Mouse (Mus musculus) gastrocnemius, adult 18-20 months (tissue): ENCODE measurements around the gene Anp32e. TPM values are rescaled to one million over a fixed set of nuclear protein-coding genes. Genes with fewer than 3 reads are reported as not detected.
"Not testable (repeated sequence)": the region's sequence is repeated elsewhere in the genome, so short reads cannot be mapped to it uniquely, and the experiment has no call there.

Source experiments
- DNase-seq: peaks from one replicate; pipeline ENCODE4 v3.0.0; 2021; ENCODE audit warnings: low spot score
- long read RNA-seq, 2 experiments: library from polyadenylated mRNA; stranded (forward); transcript quantifications; one replicate each; pipeline ENCODE4 v2.0.0; 2021
- total RNA-seq, 2 experiments: library from RNA; stranded (reverse); gene quantifications; 2 replicates each; pipeline ENCODE4 v1.2.3; 2021

Anp32e gene
- total RNA-seq = 10 to 100 TPM; 75.9 to 97.2 TPM
- long read RNA-seq, experiment 1, transcript Anp32e-202 (7 exons, 3,274 nt) = major isoform, 82 of 113 reads
- long read RNA-seq, experiment 1, partial matches to known transcripts = 24 of 113 reads
- long read RNA-seq, experiment 1, other reads (novel, unspliced or antisense) = 2 of 113 reads
- long read RNA-seq, experiment 2, transcript Anp32e-202 (7 exons, 3,274 nt) = major isoform, 42 of 72 reads
- long read RNA-seq, experiment 2, partial matches to known transcripts = 24 of 72 reads
- long read RNA-seq, experiment 2, other reads (novel, unspliced or antisense) = 3 of 72 reads

DNA sequence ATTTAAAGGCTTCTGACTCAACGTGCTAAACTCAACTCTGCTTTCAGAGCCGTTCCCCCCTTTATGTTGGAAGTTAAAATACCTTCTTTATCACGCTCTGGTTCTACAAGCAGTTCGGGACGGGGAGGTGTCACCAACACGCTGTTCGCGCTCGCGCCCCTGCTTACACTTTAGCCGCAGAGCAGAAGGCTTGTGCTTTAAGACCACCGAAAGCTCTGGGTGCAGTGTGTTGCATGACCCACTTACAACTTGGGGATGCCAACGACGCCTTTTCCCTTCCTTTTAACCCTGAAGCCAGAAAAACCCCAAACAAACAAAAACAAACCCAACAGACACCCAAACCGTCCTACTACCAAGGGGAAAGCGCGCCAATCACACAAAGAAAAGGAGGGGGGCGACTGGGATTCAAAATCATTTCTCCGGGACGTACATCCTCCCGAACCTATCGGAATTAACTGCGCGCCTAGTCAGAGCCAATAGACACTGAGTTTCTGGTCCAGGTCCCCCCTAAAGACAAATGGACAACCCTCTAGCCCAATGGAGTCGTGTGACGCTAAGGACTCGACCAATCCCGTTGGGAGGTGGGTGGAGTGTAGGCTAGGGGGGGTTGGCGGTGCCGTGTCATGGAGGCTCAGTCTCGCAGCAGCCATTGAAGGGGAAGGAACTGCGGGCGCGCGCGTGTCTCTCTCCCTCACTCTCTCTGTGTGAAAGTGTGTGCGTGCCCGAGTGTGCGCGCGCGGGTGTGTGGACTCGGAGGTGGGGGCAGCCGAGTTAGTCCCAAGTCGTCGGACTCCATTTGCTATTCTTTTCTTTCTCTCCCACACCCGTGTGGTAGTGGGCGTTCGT, at the start of gene Anp32e:
Anp32e (plus strand) TSS at position 589 of the 846 bp plus-strand sequence.
- DNase-seq = peak; percentile 99

DNA sequence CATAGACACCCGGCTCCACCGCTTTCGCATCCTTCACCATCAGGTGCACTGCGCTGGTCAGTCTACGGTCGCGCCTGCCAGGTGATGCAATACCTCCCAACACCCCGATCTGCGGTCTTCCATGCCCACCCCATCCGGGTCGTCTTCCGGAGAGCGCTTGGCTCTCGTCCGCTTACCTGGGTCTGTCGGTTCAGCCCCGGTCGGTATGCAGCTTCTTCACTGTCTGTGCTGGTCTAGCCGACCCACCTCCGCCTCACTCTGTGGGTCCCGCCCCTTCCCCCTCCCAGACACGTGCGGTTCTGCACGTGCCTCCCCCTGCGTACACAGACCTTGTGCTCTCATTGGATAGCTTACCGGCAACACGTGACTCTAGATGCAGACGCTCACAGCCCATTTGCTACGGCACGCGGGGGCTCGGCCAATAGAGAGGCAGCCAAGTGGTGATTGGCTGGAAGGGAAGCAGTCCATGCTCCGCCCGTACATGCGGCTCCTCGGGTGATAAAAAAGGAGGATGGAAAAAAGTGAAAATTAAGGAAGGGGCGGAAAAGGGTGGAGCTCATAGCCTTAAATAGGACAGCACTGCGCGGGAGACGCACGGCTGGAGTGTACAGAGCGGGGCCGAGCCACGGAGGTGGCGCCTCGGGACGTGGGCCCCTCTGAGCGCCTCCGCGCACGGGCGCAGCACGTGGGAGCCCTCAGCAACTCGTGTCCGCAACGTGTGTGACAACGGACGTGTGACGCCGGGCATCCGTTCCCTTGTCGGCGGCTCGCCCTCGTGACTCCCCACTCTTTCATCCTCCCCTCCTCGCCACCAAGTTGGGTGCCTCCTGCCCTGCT, 46.8 kb upstream of the Anp32e start, which contains the start of gene Ciart:
Ciart (minus strand) TSS at position 273 of the 837 bp plus-strand sequence.
- peak; percentile 96 for DNase-seq

DNA sequence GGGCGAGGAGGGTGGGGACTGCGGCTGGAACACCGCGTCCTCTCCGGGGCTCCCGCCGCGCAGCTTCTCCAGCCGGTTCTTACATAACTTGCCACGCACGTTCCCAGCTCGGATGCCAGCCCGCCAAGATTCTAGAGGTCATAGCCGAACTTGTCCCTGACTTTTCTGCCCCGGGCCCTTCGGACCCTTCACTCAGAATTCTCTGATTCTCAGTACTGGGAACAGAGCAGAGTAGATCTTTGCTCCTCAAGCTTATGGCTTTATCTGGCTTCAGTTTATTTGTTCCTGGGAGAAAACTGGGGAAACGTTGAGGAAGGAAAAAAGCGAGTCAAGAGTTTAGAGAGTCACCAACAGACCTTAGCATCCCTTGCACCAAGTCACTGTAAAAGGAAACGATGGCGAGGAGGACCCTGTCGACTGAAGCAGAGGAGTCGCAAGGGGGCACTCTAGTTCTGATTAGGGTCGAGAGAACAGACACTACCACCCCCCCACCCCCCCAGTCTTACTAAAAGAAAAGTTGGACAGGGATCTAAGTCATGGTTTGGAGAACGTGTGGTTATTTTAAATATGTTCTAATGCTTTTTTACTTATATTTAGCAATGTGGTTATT, 46.1 kb upstream of the Anp32e start:
- peak; percentile 87 for DNase-seq

DNA sequence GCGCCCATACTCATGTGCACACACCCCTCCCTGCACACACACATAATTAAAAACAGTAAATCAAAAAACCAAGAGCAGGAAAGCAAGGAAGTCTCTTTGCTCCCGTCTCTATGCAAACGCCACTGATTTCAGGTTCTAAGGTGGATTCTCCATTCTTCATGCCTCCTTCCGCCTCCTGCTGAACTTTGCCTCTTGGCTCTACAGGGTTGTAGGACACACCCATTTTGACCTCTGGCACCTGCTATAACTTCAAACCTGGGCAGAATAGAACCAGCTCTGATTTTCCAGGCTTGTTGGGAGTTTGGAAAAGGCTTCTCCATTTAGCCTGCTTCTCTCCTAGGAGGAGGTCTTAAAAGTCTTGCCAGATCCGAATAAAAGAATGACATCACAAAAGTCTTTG, 44.6 kb upstream of the Anp32e start:
- no peak for DNase-seq

DNA sequence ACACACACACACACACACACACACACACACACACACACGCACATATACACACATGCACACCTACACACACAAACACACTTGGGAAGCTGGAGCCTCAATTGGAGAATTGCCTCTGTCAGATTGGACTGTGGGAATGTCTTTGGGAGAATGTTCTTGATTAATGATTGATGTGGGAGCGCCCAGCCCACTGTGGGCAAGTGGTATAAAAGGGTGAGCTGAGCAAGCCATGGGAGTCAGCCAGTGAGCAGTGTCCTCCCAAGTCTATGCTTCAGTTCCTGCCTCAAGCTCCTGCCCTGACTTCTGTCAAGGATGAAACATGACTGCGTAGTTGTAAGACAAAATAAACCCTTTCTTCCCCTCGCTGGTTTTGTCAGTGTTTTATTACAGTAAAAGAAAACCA, 41.5 kb upstream of the Anp32e start:
- no peak for DNase-seq

DNA sequence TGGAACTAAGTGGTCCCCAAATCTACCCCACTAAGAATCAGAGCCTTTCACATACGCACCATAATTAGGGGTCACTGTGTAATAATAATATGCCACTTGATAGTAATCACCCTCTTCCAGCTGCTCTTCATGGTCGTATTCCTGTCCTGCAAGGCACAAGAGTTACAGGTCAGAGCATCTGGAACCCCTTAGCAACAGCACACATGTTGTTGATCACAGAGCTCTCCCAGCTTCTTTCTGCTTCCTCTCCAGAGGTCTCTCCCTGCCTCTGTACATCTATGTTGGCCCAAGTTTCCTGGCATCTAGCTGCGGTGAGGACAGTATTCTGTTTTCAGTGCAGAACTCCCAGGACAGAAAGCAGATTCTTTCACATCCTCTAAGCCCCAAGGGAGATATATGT, 39.4 kb upstream of the Anp32e start:
- no peak for DNase-seq

DNA sequence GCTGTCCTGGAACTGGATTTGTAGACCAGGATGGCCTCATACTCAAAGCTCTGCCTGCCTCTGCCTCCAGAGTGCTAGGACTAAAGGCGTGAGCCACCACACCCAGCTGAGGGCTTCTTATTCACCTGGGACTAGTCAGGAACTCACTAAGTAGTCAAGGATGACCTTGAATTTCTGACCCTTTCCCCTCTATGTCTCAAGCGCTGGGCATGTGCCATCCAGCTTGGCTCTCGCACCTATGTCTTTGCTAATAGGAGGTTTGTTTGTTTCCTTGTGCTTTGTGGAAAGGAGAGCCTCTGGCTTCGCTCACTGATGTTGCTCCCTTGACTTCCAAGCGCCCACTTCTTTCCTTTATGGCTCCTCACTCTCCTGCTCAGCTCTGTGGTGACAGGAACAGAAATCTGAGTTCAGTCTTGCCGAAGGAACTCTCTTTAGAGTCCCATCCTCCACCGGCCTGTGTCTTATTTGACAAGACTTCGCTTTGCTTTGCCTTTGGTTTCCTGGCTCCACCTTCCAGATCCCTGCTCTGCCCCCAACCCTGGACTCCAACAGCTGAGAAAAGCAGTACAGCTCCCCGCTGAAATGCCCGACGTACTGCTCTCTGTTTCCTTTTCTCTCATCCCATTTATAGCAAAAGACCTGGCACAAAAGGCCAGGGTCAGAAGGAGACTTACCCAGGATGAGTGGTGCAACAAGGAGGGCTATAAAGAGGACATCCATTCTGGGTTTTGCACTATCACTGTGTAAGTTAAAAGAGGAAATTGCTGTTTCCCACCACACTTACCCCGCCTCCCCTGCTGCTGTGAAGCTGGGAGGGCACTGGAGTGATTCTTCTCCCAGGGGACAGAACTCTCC, 37.6 kb upstream of the Anp32e start, which contains the start of gene BC028528:
BC028528 (minus strand) TSS at position 795 of the 855 bp plus-strand sequence.
- DNase-seq = no peak

DNA sequence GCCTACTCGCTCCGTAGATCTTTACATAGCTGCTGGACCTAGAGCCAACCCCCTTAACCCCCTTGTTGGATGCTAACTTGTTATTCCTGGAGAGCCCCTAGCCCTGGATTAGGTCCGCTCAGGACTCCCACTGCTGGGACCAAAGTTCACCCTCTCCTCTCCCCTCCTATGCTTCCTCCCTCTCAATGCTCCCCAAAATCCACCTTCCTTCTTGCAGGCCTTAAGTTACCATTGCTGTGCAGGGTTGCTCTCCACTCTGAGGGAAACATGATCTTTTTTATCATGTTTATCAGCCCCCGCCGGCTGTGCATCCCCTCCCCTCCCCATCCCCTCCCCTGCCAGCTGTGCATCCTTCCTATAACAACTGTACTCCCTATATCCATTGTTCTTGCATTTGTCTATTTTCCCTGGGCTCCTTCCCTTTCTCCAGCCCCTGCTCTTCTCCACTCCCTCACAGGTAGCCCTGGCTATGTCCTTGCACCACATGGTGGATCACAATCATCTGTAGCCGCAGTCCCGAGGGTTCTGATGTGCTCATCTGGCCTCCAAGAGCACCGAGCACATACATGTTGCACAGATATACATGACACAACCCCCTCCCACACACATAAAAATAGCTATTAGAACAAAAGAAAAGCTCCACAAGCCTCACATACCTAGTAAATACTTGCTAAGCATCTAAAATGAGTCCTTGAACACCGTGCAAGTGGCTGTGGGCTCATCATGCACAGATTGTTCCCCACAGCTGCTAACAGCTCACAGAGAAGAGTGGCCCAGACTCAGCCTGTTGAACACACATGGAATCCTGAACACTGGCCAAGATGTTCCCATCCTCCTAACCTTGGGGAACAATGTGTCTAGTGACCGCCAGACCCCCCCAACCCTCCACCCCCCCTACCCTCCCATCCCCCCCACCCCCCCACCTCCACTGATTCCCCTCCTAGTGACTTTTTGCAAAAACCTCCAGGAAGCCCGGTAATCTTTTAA, 36.7 kb upstream of the Anp32e start:
- DNase-seq = no peak

DNA sequence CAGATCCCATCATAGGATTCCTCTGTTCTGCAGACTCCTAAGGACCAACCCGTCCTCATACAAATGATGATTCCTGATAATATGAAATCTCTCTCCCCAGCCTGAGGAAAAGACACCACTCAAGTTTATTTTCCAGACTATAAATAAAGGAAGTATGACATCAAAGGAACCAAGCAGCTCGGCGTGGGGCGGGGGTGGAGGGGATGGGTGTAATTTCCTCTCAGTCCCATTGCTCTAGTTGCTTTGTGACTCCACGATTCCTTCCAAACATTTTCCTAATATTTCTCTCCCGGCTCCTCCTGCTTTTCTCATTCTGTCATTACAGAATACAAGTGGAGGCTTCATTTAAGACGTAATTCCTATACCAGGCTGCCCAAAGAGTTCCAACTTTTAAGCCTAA, 35.9 kb upstream of the Anp32e start:
- no peak for DNase-seq

DNA sequence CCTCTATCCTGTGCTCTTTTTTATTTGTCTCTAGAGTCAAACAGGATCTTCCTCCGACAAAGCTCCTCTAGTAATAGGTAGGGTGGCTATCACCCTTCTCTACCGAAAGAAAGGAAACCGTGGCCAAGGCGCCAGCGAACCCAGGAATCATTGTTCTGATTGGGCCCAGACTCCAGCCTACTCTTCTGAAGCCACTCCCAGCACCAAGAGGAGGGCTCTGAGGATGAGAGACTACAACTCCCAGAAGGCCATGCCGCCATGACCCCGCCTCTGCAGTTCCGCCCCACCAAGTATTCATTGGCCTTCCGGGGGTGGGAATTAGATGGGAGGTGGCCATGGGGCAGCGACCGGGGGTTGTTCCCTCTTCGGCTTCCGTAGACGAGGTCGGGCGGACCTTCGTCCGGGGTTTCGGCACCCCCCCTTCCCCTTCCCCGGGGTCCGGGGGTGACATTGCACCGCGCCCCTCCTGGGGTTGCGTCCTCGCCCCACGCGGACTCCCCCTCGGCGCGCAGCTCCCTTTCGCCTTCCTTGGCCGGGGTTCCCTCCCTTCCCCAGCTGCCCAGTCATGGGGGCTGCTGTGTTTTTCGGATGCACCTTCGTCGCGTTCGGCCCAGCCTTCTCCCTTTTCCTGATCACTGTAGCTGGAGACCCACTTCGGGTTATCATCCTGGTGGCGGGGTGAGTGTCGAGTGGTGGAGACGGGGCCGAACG, 35.3 kb upstream of the Anp32e start, which contains the start of gene Aph1a:
Aph1a (plus strand) TSS at position 364 of the 711 bp plus-strand sequence.
- DNase-seq = peak; percentile 98

DNA sequence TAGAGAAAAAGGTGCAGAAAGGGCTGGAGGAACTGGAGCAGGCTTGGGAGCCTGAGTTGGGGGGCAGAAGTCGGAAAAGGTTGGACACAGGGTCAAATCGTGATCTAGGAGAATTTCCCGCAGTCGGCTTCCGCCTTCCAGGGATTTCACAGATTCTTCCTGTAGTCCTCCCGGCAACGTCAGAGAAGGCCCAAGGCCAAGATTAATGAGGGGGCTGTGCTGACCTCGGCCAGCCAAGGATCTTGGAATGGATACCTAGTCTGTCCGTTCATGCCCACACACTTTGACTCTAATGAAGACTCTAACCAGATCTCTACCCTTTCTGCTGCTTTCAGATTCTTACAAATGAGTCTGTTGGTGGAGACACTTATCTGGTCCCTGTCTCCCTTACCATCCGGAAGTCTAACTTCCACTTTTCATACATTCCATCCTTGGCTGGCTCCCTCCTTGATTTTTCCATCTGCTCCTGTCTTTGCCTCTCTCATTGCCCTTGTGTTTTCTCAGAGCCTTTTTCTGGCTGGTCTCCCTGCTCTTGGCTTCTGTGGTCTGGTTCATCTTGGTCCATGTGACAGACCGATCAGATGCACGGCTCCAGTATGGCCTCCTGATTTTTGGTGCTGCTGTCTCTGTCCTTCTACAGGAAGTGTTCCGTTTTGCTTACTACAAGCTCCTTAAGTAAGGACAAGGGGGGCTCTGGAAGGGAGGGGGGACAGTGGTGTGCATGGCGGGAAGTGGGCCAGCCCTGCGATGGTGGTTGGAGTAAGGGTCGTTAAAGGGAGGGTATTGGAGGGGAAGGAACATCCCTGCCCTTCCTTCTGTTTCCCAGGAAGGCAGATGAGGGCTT, 34.5 kb upstream of the Anp32e start:
- peak; percentile 47 for DNase-seq

DNA sequence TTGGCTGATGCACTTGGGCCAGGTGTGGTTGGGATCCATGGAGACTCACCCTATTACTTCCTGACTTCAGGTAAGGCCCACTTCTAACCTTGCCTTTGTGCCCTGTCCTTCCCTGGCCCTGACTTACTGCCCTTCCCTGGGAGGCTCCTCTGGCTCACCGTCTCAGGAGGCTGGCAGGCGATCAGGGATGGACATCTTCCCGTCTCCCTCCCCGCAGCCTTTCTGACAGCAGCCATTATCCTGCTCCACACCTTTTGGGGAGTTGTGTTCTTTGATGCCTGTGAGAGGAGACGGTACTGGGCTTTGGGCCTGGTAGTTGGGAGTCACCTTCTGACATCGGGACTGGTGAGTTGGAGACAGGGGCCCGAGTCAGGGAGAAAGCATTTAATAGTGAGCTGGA, 33.5 kb upstream of the Anp32e start:
- not testable (repeated sequence) for DNase-seq

DNA sequence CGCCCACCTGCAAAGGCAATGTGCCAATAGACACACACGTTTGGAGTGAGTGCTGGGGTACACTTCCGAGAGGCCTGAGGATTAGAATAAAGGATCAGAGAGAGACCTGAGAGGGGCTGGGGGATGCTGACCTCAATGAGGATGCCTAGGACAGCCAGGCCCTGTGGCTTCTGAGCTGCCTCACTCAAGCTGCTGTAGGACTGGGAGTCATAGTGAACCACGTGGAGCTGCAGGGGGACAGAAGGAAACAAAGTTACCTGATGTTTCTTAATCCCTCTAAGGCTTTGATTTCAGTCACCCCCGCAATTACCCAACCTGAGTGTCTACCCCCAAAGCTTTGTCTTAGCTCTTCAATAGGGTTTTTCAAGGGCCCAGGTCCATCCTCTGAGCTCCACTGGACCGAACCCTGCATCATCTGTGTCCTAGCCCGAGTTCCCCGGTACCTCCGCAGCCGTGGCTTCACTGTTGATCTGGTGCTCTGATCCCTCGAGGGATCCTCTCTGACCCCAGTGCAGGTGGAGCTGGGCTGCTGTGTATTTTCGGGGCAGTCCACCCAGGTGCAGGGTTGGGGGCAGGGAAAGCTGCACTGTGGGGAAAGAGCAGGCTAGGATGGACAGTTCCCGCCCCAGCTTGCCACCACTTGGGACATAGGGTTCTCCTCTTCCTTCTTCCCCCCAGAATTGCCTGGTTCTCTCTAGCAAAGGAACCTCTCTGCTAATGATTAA, 29.1 kb upstream of the Anp32e start:
- no peak for DNase-seq

DNA sequence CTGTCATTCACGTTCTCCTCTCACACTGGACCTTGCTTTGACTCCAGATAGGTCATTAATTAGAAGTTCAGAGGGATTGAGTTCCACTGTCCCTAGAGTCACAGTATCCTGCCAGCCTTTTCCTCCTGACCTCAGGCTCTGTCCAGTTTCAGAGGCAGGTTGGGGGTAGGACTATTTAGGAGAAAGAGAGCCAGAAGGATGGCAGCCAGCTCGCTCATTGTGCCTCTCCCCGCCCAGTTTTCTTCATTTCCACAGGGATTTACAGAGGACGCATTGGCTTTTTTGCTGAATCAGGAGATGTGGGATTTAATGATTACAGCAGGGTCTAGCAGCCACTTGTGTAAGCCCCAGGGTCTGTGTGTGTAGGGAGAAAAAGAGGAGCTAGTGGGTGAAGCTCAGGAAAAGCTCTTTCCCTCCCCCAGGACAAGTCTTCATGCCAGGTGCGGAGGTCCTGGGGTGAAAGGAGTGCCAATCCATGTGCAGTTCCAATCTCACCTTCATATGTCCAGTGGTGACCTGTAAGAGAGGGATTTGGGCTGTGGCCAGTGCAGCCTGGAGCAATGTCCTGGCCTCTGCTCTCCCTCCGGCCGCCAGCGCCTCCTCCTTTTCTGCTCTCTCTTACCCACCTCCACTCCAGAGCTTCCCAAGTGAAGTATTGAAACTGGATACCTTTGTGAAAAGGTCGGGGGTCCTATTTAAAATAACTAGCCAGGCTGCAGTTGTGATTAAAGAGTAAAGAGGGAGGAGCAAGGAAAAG, 27.3 kb upstream of the Anp32e start:
- DNase-seq = peak; percentile 60

DNA sequence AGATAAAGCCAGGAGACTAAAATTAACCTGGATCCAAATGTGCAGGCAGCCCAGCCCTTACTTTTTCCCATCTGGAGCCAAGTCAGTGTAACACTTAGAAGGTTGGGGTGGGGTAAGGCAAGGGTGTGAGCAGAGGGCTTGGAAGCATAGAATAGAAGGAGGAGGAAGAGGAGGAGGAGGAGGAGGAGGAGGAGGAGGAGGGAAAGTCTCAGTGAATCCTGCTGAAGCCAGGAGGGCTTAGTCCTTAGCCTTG, 26.7 kb upstream of the Anp32e start:
- peak; percentile 36 for DNase-seq

DNA sequence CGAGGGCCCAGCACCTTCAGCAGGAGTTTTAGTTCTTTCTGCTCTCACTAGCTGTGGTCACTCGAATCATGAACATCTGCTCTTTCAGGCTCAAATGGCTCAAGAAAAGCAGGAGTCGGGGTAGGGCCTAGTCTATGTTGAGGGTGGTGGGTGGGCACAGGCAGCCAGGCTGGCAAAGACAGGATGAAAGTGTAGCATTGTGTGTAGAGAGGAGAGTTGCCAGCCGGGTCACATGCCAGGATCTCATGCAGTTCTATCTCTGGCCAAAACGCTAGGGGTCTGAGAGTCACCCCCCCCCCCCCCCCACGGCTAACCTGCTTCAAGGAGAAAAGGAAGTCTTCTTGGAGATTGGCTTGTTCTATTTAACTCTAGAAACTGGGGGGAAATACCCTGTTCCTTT, 26.4 kb upstream of the Anp32e start:
- DNase-seq = no peak
